In genomic region chr3:157613542-157613941, GRCm38 (mm10) we compare ENCODE assay signal across 20 mouse cellular contexts. TPM values are rescaled to one million over a fixed set of nuclear protein-coding genes. Genes with fewer than 3 reads are reported as not detected.
DNase-seq lines count a peak whose midpoint lies in the region; ATAC-seq and TF ChIP-seq lines count a peak whose summit lies in the region.
"Had no signal": no experiment of that assay in that cellular context is flagged by ENCODE, and none has a peak within 500 bp of the region (broad histone marks: within the 10 kb centered on the region; RNA-seq: fewer than 3 reads in every experiment).

No protein-coding gene starts in this region.

- peak; percentile 58 for ATAC-seq in granulocyte monocyte progenitor cell, adult 5-6 weeks (replicated peaks; ENCODE audit: poor library complexity, severe bottlenecking)
- ATAC-seq: forebrain, embryonic 14.5 days; forebrain, postnatal 0 days had no signal

- H3K4me1 ChIP-seq in ES-E14 (ENCODE audit: control insufficient read depth in 2 of 2, insufficient read depth in 2 of 2, low read length in 2 of 2, poor library complexity in 1 of 2): 0 out of 4 replicates have a peak, but pooled peaks cover 0 to 2% of the 10 kb centered on the region in 2 experiments
- H3K4me1 ChIP-seq: hindbrain, embryonic 12.5 days; hindbrain, embryonic 15.5 days had no signal

- intact Hi-C loops in left cerebral cortex, postnatal 4 days (cut with DNase I): no loop called here

- no peaks in the 10 kb centered on the region for H3K9me3 ChIP-seq in ES-E14 (ENCODE audit: control insufficient read depth, insufficient read depth, low read depth, low read length)
- H3K9me3 ChIP-seq: G1E; hindbrain, embryonic 12.5 days; hindbrain, embryonic 15.5 days had no signal

- H3K9ac ChIP-seq in ES-E14 (ENCODE audit: insufficient read depth, low read depth, low read length, poor library complexity, severe bottlenecking): no peak overlapping the region
- H3K9ac ChIP-seq: forebrain, postnatal 0 days; hindbrain, embryonic 12.5 days; hindbrain, embryonic 15.5 days had no signal

- in situ Hi-C loops in ES-E14 (cut with MboI; ENCODE audit: low sequenced_read_pairs in 2 of 2, unreplicated experiment in 2 of 2): no loop called here

- peak; percentile 3 for DNase-seq in CD4-positive, CD25-positive, alpha-beta regulatory T cell, adult 2 months (ENCODE audit: low read depth, low spot score)
- DNase-seq in ES-E14 (ENCODE audit: low read depth, low spot score): no peak
- DNase-seq in naive thymus-derived CD4-positive, alpha-beta T cell, adult 2 months (ENCODE audit: low read depth): peak; percentile 25
- DNase-seq in kidney, adult 11 months: no peak
- no peak for DNase-seq in kidney, postnatal 4 days
- DNase-seq in kidney, adult 18-20 months: no peak
- DNase-seq in left cerebral cortex, postnatal 4 days: no peak
- DNase-seq: adrenal gland, adult 8-10 months; adrenal gland, postnatal 25 days; cerebellum, adult 18-20 months; cerebellum, adult 9-10 months; cerebellum, postnatal 14 days; forebrain, postnatal 0 days; gastrocnemius, adult 2 months; gastrocnemius, postnatal 25 days had no signal

- no peaks in the 10 kb centered on the region for H3K36me3 ChIP-seq in ES-E14 (ENCODE audit: control insufficient read depth, insufficient read depth, low read length, poor library complexity, severe bottlenecking)
- H3K36me3 ChIP-seq: G1E; hindbrain, embryonic 12.5 days; hindbrain, embryonic 15.5 days had no signal

- H3K27ac ChIP-seq in ES-E14 (ENCODE audit: insufficient read depth, low read depth, low read length, poor library complexity, severe bottlenecking): no peak overlapping the region
- H3K27ac ChIP-seq: gastrocnemius, adult 2 months; hindbrain, embryonic 12.5 days; hindbrain, embryonic 15.5 days had no signal

- H3K4me3 ChIP-seq in ES-E14 (ENCODE audit: insufficient read depth in 1 of 2, low read depth in 1 of 2, low read length in 2 of 2, poor library complexity in 1 of 2, severe bottlenecking in 1 of 2): no peak overlapping the region
- H3K4me3 ChIP-seq: gastrocnemius, adult 2 months; hindbrain, embryonic 12.5 days; hindbrain, embryonic 15.5 days had no signal

TF ChIP-seq in ES-E14, 5 proteins besides CTCF, POLR2A, EP300 and RAD21:
- TF ChIP-seq CHD2 (IDR thresholded peaks at IDR 0.05; ENCODE audit: low read depth, low read length): no peak
- no peak for TF ChIP-seq ZC3H11A (IDR thresholded peaks at IDR 0.05; ENCODE audit: borderline replicate concordance, low read depth, low read length)
- TF ChIP-seq MAFK (IDR thresholded peaks at IDR 0.05; ENCODE audit: insufficient read depth, low read depth, low read length): no peak
- TF ChIP-seq ZNF384 (IDR thresholded peaks at IDR 0.05; ENCODE audit: low read depth, low read length): peak; percentile 35

RNA-seq across cellular contexts. Expression of gene Ptger3, which starts 46.9 kb away (rescaled TPM):
- total RNA-seq in ES-E14 (2012; rRNA removed): 0.49 and 0.53 TPM in 2 replicates
- total RNA-seq in granulocyte monocyte progenitor cell, adult 5-6 weeks (2014; fragmentation: Nextera tagmentation): 3.2 and 3.4 TPM in 2 replicates
- total RNA-seq in granulocyte monocyte progenitor cell, adult 5-6 weeks (2017): 3.7 and 6.3 TPM in 2 replicates
- 10 to 100 TPM; 15.8 to 17.0 TPM for total RNA-seq in left cerebral cortex, postnatal 4 days (2021)

Comparison
In these comparisons a context has a peak if more than half of its experiments do, and no peak if none do; other contexts are left out.
1. DNase-seq: peak in CD4-positive, CD25-positive, alpha-beta regulatory T cell, adult 2 months (single experiment) and naive thymus-derived CD4-positive, alpha-beta T cell, adult 2 months (single experiment); none in ES-E14 (single experiment), kidney, adult 11 months (single experiment), kidney, postnatal 4 days (0 of 2), kidney, adult 18-20 months (single experiment) and left cerebral cortex, postnatal 4 days (single experiment).